In genomic region chr1:91444841-91445830, GRCm38 (mm10) we compare ENCODE assay signal across 12 mouse cellular contexts. TPM values are rescaled to one million over a fixed set of nuclear protein-coding genes. Genes with fewer than 3 reads are reported as not detected.
DNase-seq lines count a peak whose midpoint lies in the region; ATAC-seq and TF ChIP-seq lines count a peak whose summit lies in the region.
"Had no signal": no experiment of that assay in that cellular context is flagged by ENCODE, and none has a peak within 500 bp of the region (broad histone marks: within the 10 kb centered on the region; RNA-seq: fewer than 3 reads in every experiment).

No protein-coding gene starts in this region.

- TF ChIP-seq CTCF in left cerebral cortex, adult 2 months (IDR thresholded peaks at IDR 0.05): no peak

- DNase-seq in heart, adult 18-20 months: peak; percentile 57 to 65
- no peak for DNase-seq in heart, postnatal 10 days
- peak in 1 of 2 experiments; percentile 36 for DNase-seq in left cerebral cortex, adult 2 months (ENCODE audit: extremely low spot score in 1 of 2, low spot score in 2 of 2)
- no peak for DNase-seq in left cerebral cortex, adult 11 months (ENCODE audit: low spot score)
- peak; percentile 69 for DNase-seq in 3T3-L1 (ENCODE audit: low read depth, low spot score)
- no peak for DNase-seq in c-Kit-positive CD71-positive TER-119-positive erythroid progenitor cells, embryonic 14.5 days (ENCODE audit: low spot score)
- DNase-seq: cerebellum, adult 9-10 months; thymus, postnatal 25 days had no signal

- peaks cover 17% of the 10 kb centered on the region for H3K4me1 ChIP-seq in brown adipose tissue, adult 24 weeks (ENCODE audit: control insufficient read depth, insufficient read depth, insufficient read length, low read length)
- H3K4me1 ChIP-seq: neural tube, embryonic 13.5 days had no signal

- H3K4me3 ChIP-seq in left cerebral cortex, adult 2 months: no peak overlapping the region
- no peak overlapping the region for H3K4me3 ChIP-seq in brown adipose tissue, adult 24 weeks (ENCODE audit: insufficient read depth, low read depth, low read length)
- H3K4me3 ChIP-seq: megakaryocyte, embryonic 14.5 days; neural tube, embryonic 13.5 days had no signal

- H3K27ac ChIP-seq in left cerebral cortex, adult 2 months: peak overlapping the region; percentile 15; the same call in 1 of the 2 replicates
- H3K27ac ChIP-seq in brown adipose tissue, adult 24 weeks (replicated peaks; ENCODE audit: low read depth, low read length): peak overlapping the region; percentile 73
- H3K27ac ChIP-seq: neural tube, embryonic 13.5 days had no signal

- no peak for ATAC-seq in cerebellum, adult (ENCODE audit: insufficient number of reproducible peaks, low FRiP score, low TSS enrichment)

- intact Hi-C loops in heart, postnatal 10 days (cut with DNase I): no loop called here
- intact Hi-C loops in left cerebral cortex, adult 2 months (cut with DNase I): no loop called here

RNA-seq across cellular contexts. Expression of gene Per2, which starts 14.0 kb away (rescaled TPM):
- 1 to 10 TPM; 4.7 to 5.6 TPM for total RNA-seq in heart, adult 18-20 months (2021)
- 10 to 100 TPM in 1 of 2 experiments, 1 to 10 TPM in 1; 7.5 to 21.1 TPM for total RNA-seq in heart, postnatal 10 days (2021)
- total RNA-seq in left cerebral cortex, adult 2 months (2021): 10 to 100 TPM; 24.8 to 54.6 TPM
- 1.6 and 6.7 TPM in 2 replicates for polyA plus RNA-seq in brown adipose tissue, adult 24 weeks (2012; ENCODE audit: insufficient read depth, insufficient read length, missing spikeins)

RNA-seq across cellular contexts. Expression of gene Hes6, which starts 31.3 kb away (rescaled TPM):
- 10 to 100 TPM; 21.6 to 23.0 TPM for total RNA-seq in heart, adult 18-20 months (2021)
- total RNA-seq in heart, postnatal 10 days (2021): 10 to 100 TPM; 22.2 to 25.0 TPM
- 10 to 100 TPM; 13.4 to 14.6 TPM for total RNA-seq in left cerebral cortex, adult 2 months (2021)
- polyA plus RNA-seq in brown adipose tissue, adult 24 weeks (2012; ENCODE audit: insufficient read depth, insufficient read length, missing spikeins): 7.8 and 10.9 TPM in 2 replicates

RNA-seq across cellular contexts. Expression of gene Ilkap, which starts 46.5 kb away (rescaled TPM):
- total RNA-seq in heart, adult 18-20 months (2021): 10 to 100 TPM; 46.9 to 51.0 TPM
- total RNA-seq in heart, postnatal 10 days (2021): 10 to 100 TPM; 48.5 to 54.9 TPM
- 10 to 100 TPM; 59.8 to 64.8 TPM for total RNA-seq in left cerebral cortex, adult 2 months (2021)
- polyA plus RNA-seq in brown adipose tissue, adult 24 weeks (2012; ENCODE audit: insufficient read depth, insufficient read length, missing spikeins): 37.9 and 39.9 TPM in 2 replicates

RNA-seq across cellular contexts. Expression of gene Traf3ip1, which starts 49.3 kb away (rescaled TPM):
- total RNA-seq in heart, adult 18-20 months (2021): 1 to 10 TPM; 6.0 to 6.5 TPM
- total RNA-seq in heart, postnatal 10 days (2021): 1 to 10 TPM; 4.4 to 5.3 TPM
- 10 to 100 TPM; 15.8 to 16.5 TPM for total RNA-seq in left cerebral cortex, adult 2 months (2021)
- 3.8 and 4.9 TPM in 2 replicates for polyA plus RNA-seq in brown adipose tissue, adult 24 weeks (2012; ENCODE audit: insufficient read depth, insufficient read length, missing spikeins)

Comparison
In these comparisons a context has a peak if more than half of its experiments do, and no peak if none do; other contexts are left out.
1. DNase-seq: peak in heart, adult 18-20 months (2 of 2) and 3T3-L1 (single experiment); none in heart, postnatal 10 days (0 of 2), left cerebral cortex, adult 11 months (single experiment) and c-Kit-positive CD71-positive TER-119-positive erythroid progenitor cells, embryonic 14.5 days (single experiment).